Mouse (Mus musculus) neural tube, embryonic 14.5 days (tissue): ENCODE results near the gene Slc6a9. TPM values are rescaled to one million over a fixed set of nuclear protein-coding genes. Genes with fewer than 3 reads are reported as not detected.
A peak's percentile ranks its signal among the peaks of the same experiment; 100 is the strongest.

Source experiments
- ATAC-seq: fragments of 200-750 bp; cut with Nextera tagmentation; 2 replicates; pipeline ENCODE4 v1.8.0; 2017; ENCODE audit warnings: low read depth, mild to moderate bottlenecking, moderate TSS enrichment, moderate library complexity
- H3K27ac ChIP-seq: fragments of 300-500 bp; sonication (generic); 2 replicates; pipeline ENCODE4 v1.5.1; 2014; ENCODE audit warnings: low read depth, mild to moderate bottlenecking, control low read depth, low read length, moderate library complexity, mixed read lengths
- H3K27me3 ChIP-seq: fragments of 300-500 bp; sonication (generic); 2 replicates; pipeline ENCODE4 v1.6.1; 2014; ENCODE audit warnings: low read length; ENCODE audit not compliant: control insufficient read depth, insufficient read depth
- H3K36me3 ChIP-seq: fragments of 300-500 bp; sonication (generic); 2 replicates; pipeline ENCODE4 v1.6.1; 2014; ENCODE audit warnings: low read length, mixed read lengths; ENCODE audit not compliant: control insufficient read depth, insufficient read depth
- H3K4me1 ChIP-seq: fragments of 300-500 bp; sonication (generic); 2 replicates; pipeline ENCODE4 v1.6.1; 2014; ENCODE audit warnings: low read length; ENCODE audit not compliant: control insufficient read depth, insufficient read depth
- H3K4me2 ChIP-seq: fragments of 300-500 bp; sonication (generic); 2 replicates; pipeline ENCODE4 v1.6.1; 2014; ENCODE audit warnings: mild to moderate bottlenecking, low read depth, low read length, control low read depth
- H3K4me3 ChIP-seq: fragments of 300-500 bp; sonication (generic); 2 replicates; pipeline ENCODE4 v1.5.1; 2014; ENCODE audit warnings: low read depth, low read length, control low read depth, mixed read lengths
- H3K9ac ChIP-seq: fragments of 300-500 bp; sonication (generic); replicated peaks from 2 replicates; pipeline ENCODE4 v1.6.1; 2014; ENCODE audit warnings: low read depth, mild to moderate bottlenecking, control low read depth, low read length, mixed read lengths
- H3K9me3 ChIP-seq: fragments of 300-500 bp; sonication (generic); 2 replicates; pipeline ENCODE4 v1.6.1; 2016; ENCODE audit warnings: low read length; ENCODE audit not compliant: control insufficient read depth
- WGBS: fragments of 180-500 bp; shearing (Covaris S2); extraction: QIAGEN DNeasy Blood & Tissue Kit; methylation state at CpG from one replicate; pipeline ENCODE4 v1.1.7; 2014; 5-methylcytosine and 5-hydroxymethylcytosine counted together
- polyA plus RNA-seq: library from polyadenylated mRNA; unstranded; fragments of >200 nt; fragmentation: Nextera tagmentation; extraction: Ambion mirVana; gene quantifications from 2 replicates; pipeline ENCODE4 v1.2.1, GENCODE M21; 2014

Gene Slc6a9
- polyA plus RNA-seq, 1 experiment from 2014 or later: 42.9 TPM

- Histone ChIP-seq H3K4me3 (peak overlapping the region; percentile 95; the same call in 1 of the 2 replicates), H3K9me3 (no peaks in the 10 kb centered on the region), H3K27me3 (no peaks in the 10 kb centered on the region), H3K4me2 (peak overlapping the region; percentile 90), H3K36me3 (peaks cover 21% of the 10 kb centered on the region), H3K4me1 (peaks cover 27% of the 10 kb centered on the region), H3K9ac (no peak overlapping the region), H3K27ac (no peak overlapping the region)
- no peak for ATAC-seq
- 68% methylated on average over 2 of the region's 2 CpGs for WGBS
These were observed 53.6 kb downstream of the Slc6a9 start for GRCm38 (mm10) chr4:117887920-117888319.

GRCm38 (mm10) chr4:117889471-117889870 is 55.2 kb downstream of the Slc6a9 start:
- 94% methylated on average over 15 of the region's 15 CpGs for WGBS
- Histone ChIP-seq H3K27me3 (no peaks in the 10 kb centered on the region), H3K36me3 (peaks cover 19% of the 10 kb centered on the region), H3K9ac (no peak overlapping the region), H3K4me1 (peaks cover 16% of the 10 kb centered on the region), H3K27ac (no peak overlapping the region), H3K4me2 (no peak overlapping the region), H3K9me3 (no peaks in the 10 kb centered on the region), H3K4me3 (no peak overlapping the region)
- ATAC-seq: no peak

GRCm38 (mm10) chr4:117890031-117890430 is 55.7 kb downstream of the Slc6a9 start:
- H3K27me3 ChIP-seq: no peaks in the 10 kb centered on the region
- peaks cover 16% of the 10 kb centered on the region for H3K4me1 ChIP-seq
- no peak for ATAC-seq
- no peak overlapping the region for H3K9ac ChIP-seq
- WGBS: 95% methylated on average over 14 of the region's 14 CpGs
- no peaks in the 10 kb centered on the region for H3K9me3 ChIP-seq
- H3K4me3 ChIP-seq: no peak overlapping the region
- H3K4me2 ChIP-seq: no peak overlapping the region
- no peak overlapping the region for H3K27ac ChIP-seq
- peaks cover 19% of the 10 kb centered on the region for H3K36me3 ChIP-seq

DNA sequence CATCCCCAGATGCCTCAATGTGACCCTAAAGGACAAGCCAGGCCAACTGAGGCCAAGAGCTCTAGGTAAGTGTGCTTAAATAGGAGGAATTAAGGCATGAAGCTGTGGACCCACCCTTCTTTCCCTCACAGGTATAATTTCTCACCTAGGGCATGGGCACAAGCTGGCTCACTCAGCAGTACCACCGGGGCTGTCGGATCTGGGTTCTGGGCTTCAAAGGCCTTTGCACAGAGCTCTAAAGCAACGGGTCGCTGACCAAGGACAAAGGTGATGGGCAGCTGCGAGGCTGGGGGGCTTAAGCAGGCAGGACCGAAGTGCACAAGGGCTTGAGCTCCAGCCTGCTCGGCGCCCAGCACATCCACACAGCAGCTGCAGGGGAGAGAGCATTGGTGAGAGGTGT is 56.4 kb downstream of the Slc6a9 start:
- H3K27me3 ChIP-seq: no peaks in the 10 kb centered on the region
- H3K4me1 ChIP-seq: peaks cover 16% of the 10 kb centered on the region
- WGBS: 78% methylated on average over 8 of the region's 8 CpGs
- no peak for ATAC-seq
- H3K4me2 ChIP-seq: peak overlapping the region; percentile 89; the same call in 1 of the 2 replicates
- H3K27ac ChIP-seq: no peak overlapping the region
- no peaks in the 10 kb centered on the region for H3K9me3 ChIP-seq
- peaks cover 17% of the 10 kb centered on the region for H3K36me3 ChIP-seq
- no peak overlapping the region for H3K9ac ChIP-seq
- H3K4me3 ChIP-seq: no peak overlapping the region

DNA sequence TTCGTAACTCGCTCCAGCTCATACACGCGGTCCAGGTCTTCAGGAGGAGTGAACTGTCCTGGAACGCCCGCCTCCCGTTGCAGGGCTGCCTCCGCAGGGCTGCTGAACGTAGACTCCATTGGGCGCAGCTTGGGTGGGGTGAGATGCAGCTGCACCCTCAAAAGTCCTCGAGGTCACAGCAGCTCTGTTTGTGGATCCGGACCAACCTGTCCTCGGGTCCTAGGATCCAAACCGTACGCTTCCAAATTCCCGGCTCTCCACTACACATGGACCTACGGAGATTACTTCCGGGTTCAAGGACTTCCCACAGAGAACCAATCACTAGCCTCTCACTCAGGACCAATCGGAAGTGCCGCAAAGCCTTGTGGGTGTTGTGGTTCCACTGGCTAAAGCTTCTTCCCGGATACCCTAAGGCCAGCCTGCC is 57.4 kb downstream of the Slc6a9 start, which contains the start of gene Dph2:
Dph2 (minus strand) TSS at position 295 of the 424 bp plus-strand sequence.
- Histone ChIP-seq H3K4me3 (peak within 1 kb of the TSS; percentile 71), H3K27ac (no peak within 1 kb of the TSS), H3K9me3 (no peaks in the 10 kb centered on the region), H3K27me3 (no peaks in the 10 kb centered on the region), H3K4me1 (peaks cover 10% of the 10 kb centered on the region), H3K4me2 (peak within 1 kb of the TSS; percentile 89), H3K36me3 (peaks cover 17% of the 10 kb centered on the region), H3K9ac (peak within 1 kb of the TSS; percentile 48)
- peak; percentile 88 for ATAC-seq
- under 1% methylated on average over 21 of the region's 21 CpGs for WGBS

DNA sequence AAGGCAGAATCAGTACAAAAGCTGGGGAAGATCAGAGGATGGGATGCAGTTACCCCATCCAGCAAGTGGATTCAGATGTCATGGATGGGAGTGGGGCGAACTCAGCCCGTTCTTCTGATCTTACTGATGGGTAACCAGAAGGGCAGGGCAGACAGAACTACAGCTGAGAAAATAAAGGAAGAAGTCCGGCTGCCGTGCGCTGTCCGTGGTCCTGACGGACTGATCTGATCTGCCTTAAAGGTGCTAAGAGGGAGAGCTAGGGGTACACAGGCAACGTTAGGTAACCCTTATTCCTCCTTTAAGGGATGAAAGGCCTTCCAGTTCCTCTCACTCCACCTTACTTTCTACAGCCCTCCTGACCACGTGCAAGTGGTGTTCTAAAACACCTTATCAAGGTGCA is 59.1 kb downstream of the Slc6a9 start:
- 32% methylated on average over 9 of the region's 9 CpGs for WGBS
- Histone ChIP-seq H3K4me3 (no peak overlapping the region), H3K27me3 (no peaks in the 10 kb centered on the region), H3K9me3 (no peaks in the 10 kb centered on the region), H3K9ac (no peak overlapping the region), H3K36me3 (peaks cover 28% of the 10 kb centered on the region), H3K27ac (no peak overlapping the region), H3K4me2 (no peak overlapping the region), H3K4me1 (peaks cover 7% of the 10 kb centered on the region; the same call in 1 of the 2 replicates)
- no peak for ATAC-seq

GRCm38 (mm10) chr4:117894601-117895000 is 60.3 kb downstream of the Slc6a9 start:
- H3K9me3 ChIP-seq: no peaks in the 10 kb centered on the region
- H3K27me3 ChIP-seq: no peaks in the 10 kb centered on the region
- no peak overlapping the region for H3K27ac ChIP-seq
- H3K4me1 ChIP-seq: peaks cover 7% of the 10 kb centered on the region; the same call in 1 of the 2 replicates
- no peak overlapping the region for H3K9ac ChIP-seq
- WGBS: 89% methylated on average over 8 of the region's 8 CpGs
- peaks cover 37% of the 10 kb centered on the region for H3K36me3 ChIP-seq
- no peak overlapping the region for H3K4me2 ChIP-seq
- ATAC-seq: no peak
- H3K4me3 ChIP-seq: no peak overlapping the region

- WGBS: 78% methylated on average over 7 of the region's 7 CpGs
- H3K27ac ChIP-seq: no peak overlapping the region
- peaks cover 43% of the 10 kb centered on the region for H3K36me3 ChIP-seq
- H3K27me3 ChIP-seq: no peaks in the 10 kb centered on the region
- H3K4me1 ChIP-seq: peaks cover 7% of the 10 kb centered on the region; the same call in 1 of the 2 replicates
- no peak overlapping the region for H3K9ac ChIP-seq
- no peak overlapping the region for H3K4me3 ChIP-seq
- no peak for ATAC-seq
- no peaks in the 10 kb centered on the region for H3K9me3 ChIP-seq
- no peak overlapping the region for H3K4me2 ChIP-seq
These were observed 61.0 kb downstream of the Slc6a9 start for GRCm38 (mm10) chr4:117895339-117895738.

GRCm38 (mm10) chr4:117896031-117896430 is 61.7 kb downstream of the Slc6a9 start:
- Histone ChIP-seq H3K36me3 (peaks cover 48% of the 10 kb centered on the region), H3K4me3 (no peak overlapping the region), H3K27me3 (no peaks in the 10 kb centered on the region), H3K9me3 (no peaks in the 10 kb centered on the region), H3K4me1 (peaks cover 6% of the 10 kb centered on the region; the same call in 1 of the 2 replicates), H3K27ac (no peak overlapping the region), H3K9ac (no peak overlapping the region), H3K4me2 (no peak overlapping the region)
- ATAC-seq: no peak
- WGBS: 94% methylated on average over 6 of the region's 6 CpGs
